ENCODE assay signal across 18 mouse cellular contexts in genomic region chr15:61920041-61920440, GRCm38 (mm10).
"Had no signal": no experiment of that assay in that cellular context is flagged by ENCODE, and none has a peak within 500 bp of the region (broad histone marks: within the 10 kb centered on the region; RNA-seq: fewer than 3 reads in every experiment).

No protein-coding gene starts in this region.

- H3K27me3 ChIP-seq: midbrain, embryonic 12.5 days; midbrain, embryonic 15.5 days; neural tube, embryonic 13.5 days; neural tube, embryonic 15.5 days had no signal

- H3K4me3 ChIP-seq: midbrain, embryonic 10.5 days; midbrain, embryonic 12.5 days; midbrain, embryonic 15.5 days; myocyte; neural tube, embryonic 13.5 days; neural tube, embryonic 15.5 days had no signal

- H3K27ac ChIP-seq: midbrain, embryonic 10.5 days; midbrain, embryonic 12.5 days; midbrain, embryonic 15.5 days; neural tube, embryonic 13.5 days; neural tube, embryonic 15.5 days had no signal

- H3K9ac ChIP-seq: lung, embryonic 14.5 days; midbrain, embryonic 12.5 days; midbrain, embryonic 15.5 days; neural tube, embryonic 13.5 days; neural tube, embryonic 15.5 days had no signal

- DNase-seq: lung, adult 18-20 months; lung, embryonic 14.5 days; lung, postnatal 10 days; lung, postnatal 4 days; retina, postnatal 1 day; right cerebral cortex, adult 18-20 months; right cerebral cortex, postnatal 25 days; right cerebral cortex, postnatal 4 days; spleen, adult 18-20 months; thymus, adult 18-20 months; thymus, postnatal 14 days; thymus, postnatal 36 days had no signal

- H3K4me1 ChIP-seq: midbrain, embryonic 10.5 days; midbrain, embryonic 12.5 days; midbrain, embryonic 15.5 days; neural tube, embryonic 13.5 days; neural tube, embryonic 15.5 days had no signal

- H3K9me3 ChIP-seq: midbrain, embryonic 12.5 days; midbrain, embryonic 15.5 days; neural tube, embryonic 13.5 days; neural tube, embryonic 15.5 days had no signal

- ATAC-seq: midbrain, embryonic 15.5 days had no signal

- H3K4me2 ChIP-seq: lung, embryonic 14.5 days; midbrain, embryonic 12.5 days; midbrain, embryonic 15.5 days; neural tube, embryonic 13.5 days; neural tube, embryonic 15.5 days had no signal

- H3K36me3 ChIP-seq: midbrain, embryonic 10.5 days; midbrain, embryonic 12.5 days; midbrain, embryonic 15.5 days; neural tube, embryonic 13.5 days; neural tube, embryonic 15.5 days had no signal
